Mouse (Mus musculus) G1E (cell line): ENCODE data around the gene Psg18.

Experiments
- CTCF ChIP-seq: IDR thresholded peaks from 2 replicates; pipeline ENCODE4 v1.5.1; 2012; ENCODE audit warnings: low read depth, low read length, inconsistent platforms, mixed read lengths
- GATA2 ChIP-seq: IDR thresholded peaks from 2 replicates; pipeline ENCODE4 v1.6.1; 2012; ENCODE audit warnings: low read depth, low read length, inconsistent platforms, borderline replicate concordance
- TAL1 ChIP-seq: conservative IDR thresholded peaks from 2 replicates; pipeline ENCODE4 v1.6.1; 2012; ENCODE audit warnings: low read depth, low read length, inconsistent platforms, mixed read lengths

DNA sequence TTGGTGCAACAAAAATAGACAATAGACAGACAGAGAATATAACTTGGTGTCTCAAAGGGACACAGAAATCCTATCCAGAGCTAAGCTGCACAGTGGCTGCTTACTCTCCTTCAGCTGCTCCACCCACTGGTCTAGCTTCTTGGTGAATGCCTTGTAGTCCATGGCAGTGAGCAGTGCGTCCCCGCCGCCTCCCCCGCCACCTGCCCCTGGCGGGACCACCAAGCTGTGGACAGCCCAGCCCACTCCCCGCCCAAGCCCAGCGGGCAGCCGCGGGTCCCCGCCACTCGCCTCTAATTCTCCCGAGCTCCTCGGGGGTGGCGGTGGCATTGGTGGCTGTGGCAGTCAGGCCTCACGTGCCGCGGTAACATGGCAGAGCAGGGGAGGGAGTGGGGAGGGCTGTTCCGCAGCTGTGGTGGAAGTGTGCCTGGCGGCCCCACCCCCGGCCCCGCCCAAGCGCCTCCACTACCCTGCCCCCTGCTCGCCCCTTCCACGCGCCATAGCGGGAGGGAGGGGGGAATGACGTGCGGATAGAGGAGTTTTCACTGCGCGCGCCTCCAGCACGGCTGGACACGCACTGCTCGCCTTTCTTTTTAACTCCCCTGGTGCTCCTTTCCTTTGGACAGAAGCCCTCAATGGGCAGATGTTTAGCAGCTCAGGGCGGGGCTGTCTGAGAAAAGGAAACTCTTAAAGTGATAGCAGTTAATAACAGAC, 47.9 kb upstream of the Psg18 start:
- TF ChIP-seq CTCF (no peak), GATA2 (no peak), TAL1 (no peak)
